Mouse (Mus musculus) thymus, adult 2 months (tissue): ENCODE measurements around the gene Stab1. TPM values are rescaled to one million over a fixed set of nuclear protein-coding genes. Genes with fewer than 3 reads are reported as not detected.

ENCODE experiments used
- DNase-seq: peaks from one replicate; pipeline ENCODE4 v3.0.0; 2021
- H3K27ac ChIP-seq: fragments of 200-500 bp; 2 replicates; pipeline ENCODE4 v1.5.1; 2012; ENCODE audit warnings: low read length, control low read depth; ENCODE audit not compliant: control insufficient read depth, insufficient read depth
- H3K27me3 ChIP-seq: fragments of 200-500 bp; 2 replicates; pipeline ENCODE4 v1.6.1; 2012; ENCODE audit warnings: mild to moderate bottlenecking, low read length, moderate library complexity, mixed read lengths; ENCODE audit not compliant: control insufficient read depth, insufficient read depth
- H3K36me3 ChIP-seq: fragments of 200-500 bp; 2 replicates; pipeline ENCODE4 v1.6.1; 2012; ENCODE audit warnings: mild to moderate bottlenecking, low read length, moderate library complexity; ENCODE audit not compliant: control insufficient read depth, insufficient read depth
- H3K4me1 ChIP-seq: fragments of 200-500 bp; replicated peaks from 2 replicates; pipeline ENCODE4 v1.6.1; 2012; ENCODE audit warnings: low read length; ENCODE audit not compliant: control insufficient read depth, insufficient read depth
- H3K4me3 ChIP-seq: fragments of 200-500 bp; 2 replicates; pipeline ENCODE4 v1.5.1; 2012; ENCODE audit warnings: mild to moderate bottlenecking, low read length, control low read depth, moderate library complexity; ENCODE audit not compliant: control insufficient read depth, insufficient read depth
- CTCF ChIP-seq: fragments of 200-500 bp; IDR thresholded peaks from 2 replicates; pipeline ENCODE4 v1.5.1; 2012; ENCODE audit warnings: mild to moderate bottlenecking, control low read depth, low read length, moderate library complexity, borderline replicate concordance; ENCODE audit not compliant: control insufficient read depth, poor library complexity, insufficient read depth; ENCODE audit errors: extremely low read depth
- POLR2A ChIP-seq: fragments of 200-500 bp; IDR thresholded peaks from 2 replicates; pipeline ENCODE4 v1.6.1; 2012; ENCODE audit warnings: mild to moderate bottlenecking, low read length, control low read depth, moderate library complexity; ENCODE audit not compliant: control insufficient read depth, poor library complexity, insufficient read depth; ENCODE audit errors: extremely low read depth
- WGBS: fragments of 180-500 bp; shearing (Covaris S2); methylation state at CpG from one replicate; pipeline ENCODE4 v1.1.7; 2018; 5-methylcytosine and 5-hydroxymethylcytosine counted together
- polyA plus RNA-seq: library from polyadenylated mRNA; depleted of rRNA; stranded (reverse); fragments of >200 nt; gene quantifications from 2 replicates; pipeline ENCODE4 v1.2.3, GENCODE M21; 2012

The Stab1 gene
- polyA plus RNA-seq, 1 experiment = 26.7 TPM

DNA sequence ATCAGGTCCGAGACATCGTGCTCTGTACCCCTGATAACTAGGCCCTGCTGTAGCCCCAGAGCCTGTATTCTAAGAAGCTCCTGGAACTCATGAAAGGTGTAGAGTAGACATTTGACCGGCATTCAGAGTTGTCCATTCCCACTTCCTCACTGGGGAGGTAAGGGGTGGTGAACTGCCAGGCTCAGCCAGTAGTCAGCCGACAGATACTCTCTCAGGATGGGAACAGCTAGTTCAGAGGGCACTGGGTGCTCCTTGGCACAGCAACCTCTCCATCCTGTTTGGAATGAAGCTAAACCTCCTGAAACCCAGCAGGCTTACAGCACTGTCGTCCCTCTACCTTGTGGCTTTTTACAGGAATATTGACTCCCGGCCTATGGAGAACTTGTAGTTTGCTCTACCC lies 43.4 kb upstream of the Stab1 start:
- 94% methylated on average over 6 of the region's 6 CpGs for WGBS
- Histone ChIP-seq H3K36me3 (no peaks in the 10 kb centered on the region), H3K27ac (no peak overlapping the region), H3K27me3 (no peaks in the 10 kb centered on the region), H3K4me1 (peaks cover 9% of the 10 kb centered on the region), H3K4me3 (no peak overlapping the region)
- DNase-seq = no peak
- no peak for TF ChIP-seq CTCF
- no peak for TF ChIP-seq POLR2A

DNA sequence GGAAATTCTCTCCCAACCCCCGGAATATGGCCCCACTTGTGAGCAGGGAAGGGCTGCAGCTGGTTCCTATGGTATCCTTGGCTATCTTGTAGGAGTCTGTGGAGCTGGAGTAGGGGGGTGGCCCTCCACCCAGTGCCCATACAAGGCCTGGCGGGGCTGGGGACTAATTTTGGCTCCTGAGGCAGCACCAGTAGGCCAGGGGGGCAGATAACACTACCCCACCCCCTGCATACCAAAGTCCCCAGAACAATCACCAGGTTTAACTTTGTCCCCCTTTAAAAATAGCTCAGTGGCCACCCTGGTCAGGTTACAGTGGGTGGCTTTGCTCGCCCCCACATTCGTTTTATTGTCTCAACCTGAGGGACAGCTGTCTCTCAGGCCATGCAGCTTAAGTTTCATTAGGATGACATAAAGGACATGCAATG lies 40.7 kb upstream of the Stab1 start:
- Histone ChIP-seq H3K36me3 (no peaks in the 10 kb centered on the region; the same call in 1 of the 2 replicates), H3K27ac (no peak overlapping the region), H3K4me3 (no peak overlapping the region), H3K4me1 (peaks cover 16% of the 10 kb centered on the region), H3K27me3 (no peaks in the 10 kb centered on the region)
- TF ChIP-seq CTCF = no peak
- no peak for TF ChIP-seq POLR2A
- DNase-seq = no peak
- WGBS = 91% methylated on average over 4 of the region's 4 CpGs

DNA sequence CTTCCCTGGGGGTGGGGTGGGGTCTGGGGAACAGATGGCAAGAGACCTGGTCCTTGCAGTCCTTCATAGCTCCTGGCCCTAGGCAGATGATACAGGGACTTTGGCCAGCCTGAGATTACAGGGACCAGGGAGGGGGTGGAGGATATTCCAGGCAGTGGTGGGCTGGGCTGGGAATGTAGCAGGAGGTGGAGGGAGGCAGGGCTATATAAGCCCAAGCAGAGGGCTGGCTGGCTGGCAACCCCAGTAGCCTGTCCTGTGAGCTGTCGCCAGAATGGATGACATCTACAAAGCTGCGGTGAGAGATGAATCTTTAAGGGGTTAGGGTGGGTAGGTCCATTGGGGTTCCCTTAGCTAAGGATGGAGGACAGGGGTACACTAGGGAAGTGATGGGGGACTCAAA lies 39.6 kb upstream of the Stab1 start, which contains the start of gene Tnnc1:
TSS of gene Tnnc1 (plus strand) at position 229 of the 400 bp plus-strand sequence.
- TF ChIP-seq CTCF (no peak), POLR2A (no peak)
- H3K4me3 ChIP-seq = no peak within 1 kb of the TSS
- peaks cover 9% of the 10 kb centered on the region for H3K36me3 ChIP-seq
- no peaks in the 10 kb centered on the region for H3K27me3 ChIP-seq
- H3K27ac ChIP-seq = no peak within 1 kb of the TSS
- WGBS = 91% methylated on average over 2 of the region's 2 CpGs
- DNase-seq = no peak
- peaks cover 16% of the 10 kb centered on the region for H3K4me1 ChIP-seq

DNA sequence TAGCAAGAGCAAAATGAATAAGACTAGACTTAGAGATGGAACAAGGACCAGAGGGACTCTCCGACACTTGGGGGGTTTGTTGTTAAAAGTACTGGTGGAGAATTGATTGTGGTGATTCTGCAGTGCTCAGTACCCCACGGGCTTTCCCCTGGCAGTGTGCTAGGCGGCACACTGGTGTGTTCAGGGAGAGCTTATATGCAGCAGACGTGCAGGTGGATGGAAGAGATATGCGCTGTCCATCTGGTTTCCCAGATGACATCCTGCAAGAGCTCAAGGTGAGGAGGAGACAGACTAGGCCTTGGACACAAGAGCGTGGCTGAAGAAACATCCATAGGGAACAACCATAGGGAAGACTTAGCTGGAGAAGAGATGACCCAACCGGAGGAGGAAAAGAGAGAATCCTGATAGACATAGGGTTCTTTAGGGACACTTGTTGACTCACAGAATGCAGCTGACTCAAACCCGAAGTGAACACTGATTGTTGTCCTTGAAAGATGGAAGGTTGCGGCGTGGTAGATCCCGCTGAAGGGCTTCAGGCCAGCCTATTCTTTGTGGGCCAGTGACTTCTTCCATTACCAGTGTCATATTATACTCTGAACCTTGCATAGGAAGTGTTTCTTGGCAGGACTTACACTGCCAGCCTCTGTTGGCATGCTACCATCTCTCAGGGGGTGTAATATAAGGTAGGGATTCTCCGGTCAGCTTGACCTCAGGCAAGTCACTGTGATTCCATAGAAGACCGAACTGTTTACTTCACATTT lies 38.8 kb upstream of the Stab1 start:
- H3K36me3 ChIP-seq = peaks cover 17% of the 10 kb centered on the region
- peak overlapping the region; percentile 65 for H3K4me3 ChIP-seq
- H3K27me3 ChIP-seq = no peaks in the 10 kb centered on the region
- DNase-seq = no peak
- H3K4me1 ChIP-seq = peaks cover 16% of the 10 kb centered on the region
- H3K27ac ChIP-seq = no peak overlapping the region
- TF ChIP-seq POLR2A (no peak), CTCF (no peak)
- 80% methylated on average over 13 of the region's 13 CpGs for WGBS

DNA sequence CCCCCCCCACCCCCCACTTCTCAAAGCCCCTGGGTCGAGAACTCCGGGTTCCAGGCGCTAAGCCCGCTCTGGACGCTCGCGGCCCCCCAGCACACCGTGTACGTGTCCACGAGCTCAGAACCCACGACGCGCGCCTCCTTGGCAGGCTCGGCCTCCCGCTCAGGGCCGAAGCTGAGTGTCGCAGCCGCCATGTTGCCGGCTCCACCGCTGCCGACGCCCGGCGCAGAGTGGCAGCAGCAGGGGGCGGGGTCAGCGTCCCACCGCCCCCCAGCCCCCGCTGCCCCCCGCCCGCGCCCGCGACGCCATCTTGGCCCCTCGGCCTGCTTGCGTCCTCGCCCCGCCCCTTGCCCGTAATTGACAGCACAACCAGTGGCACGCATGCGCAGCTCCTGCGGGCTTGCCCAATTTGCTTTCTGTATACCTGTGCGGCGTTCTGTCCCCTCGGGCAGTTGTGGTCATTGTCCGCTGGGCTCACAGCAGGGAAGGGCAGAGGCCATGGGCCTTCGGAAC lies 38.1 kb upstream of the Stab1 start:
- H3K27ac ChIP-seq = no peak overlapping the region
- peaks cover 16% of the 10 kb centered on the region for H3K4me1 ChIP-seq
- peak; percentile 94 for TF ChIP-seq POLR2A
- 0 out of 2 replicates have a peak, but pooled peaks have one; percentile 39 for TF ChIP-seq CTCF
- H3K36me3 ChIP-seq = peaks cover 24% of the 10 kb centered on the region
- peak overlapping the region; percentile 80 for H3K4me3 ChIP-seq
- peak; percentile 96 for DNase-seq
- H3K27me3 ChIP-seq = no peaks in the 10 kb centered on the region
- WGBS = under 1% methylated on average over 48 of the region's 48 CpGs

DNA sequence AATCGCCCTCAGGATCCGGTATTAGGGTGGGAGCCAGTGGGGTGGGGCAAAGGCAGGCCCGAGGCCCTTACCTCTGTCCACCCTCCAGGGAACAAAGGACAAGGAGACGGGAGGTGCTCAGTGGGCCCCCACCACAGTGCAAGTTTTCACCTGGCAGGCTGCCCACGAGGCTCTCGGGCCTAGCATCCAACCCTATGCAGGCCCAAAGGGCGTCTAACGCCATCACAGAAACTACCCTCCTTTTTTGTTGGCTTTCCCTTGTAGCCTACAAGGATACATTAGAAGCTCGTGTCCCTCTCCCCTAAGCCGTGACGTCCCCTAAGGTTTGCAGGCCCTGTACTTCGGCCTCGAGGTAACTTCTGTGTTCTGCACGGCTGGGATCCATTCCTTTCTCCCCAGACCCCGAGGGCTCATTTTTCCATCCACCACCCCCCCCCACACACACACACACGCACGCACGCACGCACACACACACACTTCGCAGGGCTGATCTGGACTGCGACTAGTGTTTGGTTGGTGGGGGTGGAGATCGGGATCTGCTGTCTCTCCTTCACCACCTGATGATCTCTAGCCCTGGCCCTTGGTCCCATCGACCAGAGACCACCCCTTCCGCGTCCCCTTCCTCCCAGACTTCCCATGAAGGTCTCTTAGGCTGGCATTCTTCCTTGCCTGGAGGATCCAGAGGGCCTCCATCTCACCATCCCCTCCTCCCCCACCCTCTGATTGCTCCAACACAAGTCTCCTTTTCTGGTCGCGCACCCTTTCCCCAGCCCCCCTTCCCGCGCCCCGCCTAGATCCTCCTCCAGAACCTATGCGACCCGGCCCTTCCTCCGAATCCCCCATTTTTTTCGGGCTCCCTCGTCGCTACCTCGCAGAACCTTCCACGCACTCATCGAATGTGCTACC lies 37.4 kb upstream of the Stab1 start:
- H3K27me3 ChIP-seq = no peaks in the 10 kb centered on the region
- 2% methylated on average over 39 of the region's 39 CpGs for WGBS
- H3K4me3 ChIP-seq = peak overlapping the region; percentile 80
- peaks cover 31% of the 10 kb centered on the region for H3K36me3 ChIP-seq
- no peak for TF ChIP-seq POLR2A
- TF ChIP-seq CTCF = no peak
- H3K4me1 ChIP-seq = peaks cover 16% of the 10 kb centered on the region
- DNase-seq = peak; percentile 52
- H3K27ac ChIP-seq = no peak overlapping the region
